Comparison of ENCODE assay signal across 8 mouse cellular contexts in the genomic region with DNA sequence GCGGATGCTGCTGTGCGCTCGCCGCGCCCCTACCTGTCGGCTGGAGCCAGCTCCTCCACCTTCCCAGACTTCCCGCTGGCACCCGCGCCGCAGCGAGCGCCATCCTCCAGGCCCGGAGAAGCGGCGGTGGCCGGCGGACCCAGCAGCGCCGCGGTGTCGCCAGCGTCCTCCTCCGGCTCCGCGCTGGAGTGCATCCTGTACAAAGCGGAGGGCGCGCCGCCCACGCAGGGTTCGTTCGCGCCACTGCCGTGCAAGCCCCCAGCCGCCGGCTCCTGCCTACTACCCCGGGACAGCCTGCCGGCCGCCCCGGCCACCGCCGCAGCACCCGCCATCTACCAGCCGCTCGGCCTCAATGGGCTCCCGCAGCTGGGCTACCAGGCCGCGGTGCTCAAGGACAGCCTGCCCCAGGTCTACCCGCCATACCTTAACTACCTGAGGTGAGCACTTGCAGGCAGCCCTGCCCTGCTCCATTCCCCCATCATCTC. TPM values are rescaled to one million over a fixed set of nuclear protein-coding genes. Genes with fewer than 3 reads are reported as not detected.
A peak's percentile ranks its signal among the peaks of the same experiment; 100 is the strongest.
DNase-seq lines count a peak whose midpoint lies in the region; ATAC-seq and TF ChIP-seq lines count a peak whose summit lies in the region.

No protein-coding gene starts in this region.

- ATAC-seq in limb, embryonic 13.5 days (ENCODE audit: low FRiP score, low read depth), result peak; percentile 66; the same call in 1 of the 2 replicates
- ATAC-seq in midbrain, embryonic 14.5 days (ENCODE audit: low FRiP score, low TSS enrichment), result peak; percentile 73

- 0% methylated on average over 44 of the region's 49 CpGs for WGBS in limb, embryonic 13.5 days
- under 1% methylated on average over 43 of the region's 49 CpGs for WGBS in midbrain, embryonic 14.5 days

- peak; percentile 17 for DNase-seq in gastrocnemius, adult 2 months
- no peak for DNase-seq in gastrocnemius, adult 8-10 months (ENCODE audit: low spot score in 2 of 2)
- peak; percentile 36 for DNase-seq in cerebellum, adult 8-10 months
- DNase-seq in forelimb bud, embryonic 11.5 days (ENCODE audit: low read depth, low spot score), result peak; percentile 14
- DNase-seq in kidney, adult 9 months, result peak; percentile 3
- peak; percentile 80 for DNase-seq in midbrain, embryonic 14.5 days

- no peaks in the 10 kb centered on the region for H3K36me3 ChIP-seq in limb, embryonic 13.5 days
- no peaks in the 10 kb centered on the region for H3K36me3 ChIP-seq in midbrain, embryonic 14.5 days (ENCODE audit: control insufficient read depth, insufficient read depth, low read length)
- no peaks in the 10 kb centered on the region for H3K36me3 ChIP-seq in testis, adult 2 months (ENCODE audit: control insufficient read depth, insufficient read depth, low read length)

- no peaks in the 10 kb centered on the region for H3K9me3 ChIP-seq in limb, embryonic 13.5 days
- no peaks in the 10 kb centered on the region for H3K9me3 ChIP-seq in midbrain, embryonic 14.5 days (ENCODE audit: control insufficient read depth, low read length)

- intact Hi-C loops in gastrocnemius, adult 2 months (cut with DNase I), result no loop called here

- no peak for TF ChIP-seq POLR2A in testis, adult 2 months (IDR thresholded peaks at IDR 0.05; ENCODE audit: control insufficient read depth, low read depth, low read length)

- H3K9ac ChIP-seq in limb, embryonic 13.5 days, result peak overlapping the region; percentile 67
- H3K9ac ChIP-seq in midbrain, embryonic 14.5 days (replicated peaks; ENCODE audit: low read length), result peak overlapping the region; percentile 77

- TF ChIP-seq CTCF in gastrocnemius, adult 2 months (IDR thresholded peaks at IDR 0.05), result no peak
- no peak for TF ChIP-seq CTCF in testis, adult 2 months (IDR thresholded peaks at IDR 0.05; ENCODE audit: control insufficient read depth, insufficient read depth, insufficient replicate concordance, low read depth, low read length)

- no peak overlapping the region for H3K27ac ChIP-seq in gastrocnemius, adult 2 months
- H3K27ac ChIP-seq in limb, embryonic 13.5 days, result no peak overlapping the region
- H3K27ac ChIP-seq in midbrain, embryonic 14.5 days (replicated peaks; ENCODE audit: low read depth, low read length), result peak overlapping the region; percentile 68
- H3K27ac ChIP-seq in testis, adult 2 months (ENCODE audit: control insufficient read depth, insufficient read depth, low read depth, low read length), result no peak overlapping the region

- peak overlapping the region; percentile 59 for H3K4me3 ChIP-seq in gastrocnemius, adult 2 months
- peak overlapping the region; percentile 60 for H3K4me3 ChIP-seq in limb, embryonic 13.5 days
- H3K4me3 ChIP-seq in midbrain, embryonic 14.5 days (replicated peaks; ENCODE audit: low read depth, low read length), result peak overlapping the region; percentile 67
- H3K4me3 ChIP-seq in testis, adult 2 months (ENCODE audit: control insufficient read depth, low read depth, low read length), result peak overlapping the region; percentile 14

- H3K27me3 ChIP-seq in limb, embryonic 13.5 days, result peaks cover 64% of the 10 kb centered on the region
- H3K27me3 ChIP-seq in midbrain, embryonic 14.5 days (ENCODE audit: control insufficient read depth, insufficient read depth, low read length), result peaks cover 24% of the 10 kb centered on the region
- H3K27me3 ChIP-seq in testis, adult 2 months (ENCODE audit: control insufficient read depth, insufficient read depth, low read length), result no peaks in the 10 kb centered on the region

- H3K4me2 ChIP-seq in limb, embryonic 13.5 days (replicated peaks), result peak overlapping the region; percentile 94
- H3K4me2 ChIP-seq in midbrain, embryonic 14.5 days (ENCODE audit: low read length), result peak overlapping the region; percentile 94

- H3K4me1 ChIP-seq in limb, embryonic 13.5 days, result peaks cover 17% of the 10 kb centered on the region
- peaks cover 14% of the 10 kb centered on the region for H3K4me1 ChIP-seq in midbrain, embryonic 14.5 days (ENCODE audit: control insufficient read depth, insufficient read depth, low read length)
- H3K4me1 ChIP-seq in testis, adult 2 months (ENCODE audit: control insufficient read depth, insufficient read depth, low read length), result peaks cover 5% of the 10 kb centered on the region; the same call in 1 of the 2 replicates

RNA-seq across cellular contexts. Expression of a gene that starts 2.1 kb away (rescaled TPM):
- under 1 TPM in 1 of 2 experiments, not detected in 1; 0.06 TPM for total RNA-seq in gastrocnemius, adult 2 months (2021)
- total RNA-seq in gastrocnemius, adult 8-10 months (2022), result under 1 TPM in 1 of 4 experiments, not detected in 3; 0.08 TPM
- polyA plus RNA-seq in limb, embryonic 13.5 days (2015; fragmentation: Nextera tagmentation; extraction: Ambion mirVana), result 0.71 and 0.73 TPM in 2 replicates
- 1.9 and 2.5 TPM in 2 replicates for polyA plus RNA-seq in midbrain, embryonic 14.5 days (2014; fragmentation: Nextera tagmentation; extraction: Ambion mirVana)
- not detected in 2 replicates for polyA plus RNA-seq in testis, adult 2 months (2012; rRNA removed)

Comparison
In these comparisons a context has a peak if more than half of its experiments do, and no peak if none do; other contexts are left out.
1. DNase-seq: peak in gastrocnemius, adult 2 months (single experiment), cerebellum, adult 8-10 months (single experiment), forelimb bud, embryonic 11.5 days (single experiment), kidney, adult 9 months (single experiment) and midbrain, embryonic 14.5 days (single experiment); none in gastrocnemius, adult 8-10 months (0 of 2).
2. H3K4me3 ChIP-seq: peak in every context shown above with its lines; median percentile 67 in midbrain, embryonic 14.5 days; 60 in limb, embryonic 13.5 days; 59 in gastrocnemius, adult 2 months; 14 in testis, adult 2 months.